Mouse (Mus musculus) olfactory bulb, adult 2 months (tissue): Measurements from ENCODE around the gene Togaram2.

Experiments used
- CTCF ChIP-seq: fragments of 200-500 bp; IDR thresholded peaks from 2 replicates; pipeline ENCODE4 v1.5.1; 2012; ENCODE audit warnings: low read depth, mild to moderate bottlenecking, low read length, moderate library complexity; ENCODE audit not compliant: insufficient read depth
- POLR2A ChIP-seq: fragments of 200-500 bp; IDR thresholded peaks from 2 replicates; pipeline ENCODE4 v1.6.1; 2012; ENCODE audit warnings: mild to moderate bottlenecking, low read depth, low read length, moderate library complexity; ENCODE audit not compliant: insufficient read depth

DNA sequence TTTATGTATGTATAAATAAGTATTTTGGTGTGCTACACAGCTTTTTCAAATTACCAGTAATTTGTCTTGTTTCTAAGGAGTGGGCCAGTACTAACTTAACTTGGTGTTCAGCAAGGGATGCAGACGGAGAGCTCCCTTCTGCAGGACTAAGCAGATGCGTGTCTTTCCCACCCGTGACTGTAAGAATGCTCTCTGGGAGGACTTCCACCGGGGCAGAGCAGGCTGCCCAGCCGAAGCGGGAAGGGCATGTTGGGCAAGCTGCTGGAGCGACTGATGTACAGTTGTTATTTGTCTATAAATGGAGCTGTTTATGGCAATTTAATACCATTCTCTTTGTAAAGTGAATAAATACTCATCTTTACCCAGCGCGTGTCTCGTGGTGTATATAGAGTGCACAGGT, 14.4 kb upstream of the Togaram2 start:
- no peak for TF ChIP-seq CTCF
- no peak for TF ChIP-seq POLR2A
